ENCODE assay signal across 11 mouse cellular contexts in genomic region chr3:93446756-93447137, GRCm38 (mm10). TPM values are rescaled to one million over a fixed set of nuclear protein-coding genes. Genes with fewer than 3 reads are reported as not detected.
DNase-seq lines count a peak whose midpoint lies in the region; ATAC-seq and TF ChIP-seq lines count a peak whose summit lies in the region.
"Not testable (repeated sequence)": the region's sequence is repeated elsewhere in the genome, so short reads cannot be mapped to it uniquely, and the experiment has no call there.
"Had no signal": no experiment of that assay in that cellular context is flagged by ENCODE, and none has a peak within 500 bp of the region (broad histone marks: within the 10 kb centered on the region; RNA-seq: fewer than 3 reads in every experiment).

No protein-coding gene starts in this region.

- H3K27me3 ChIP-seq in Patski = peaks cover 85% of the 10 kb centered on the region
- peaks cover 31% of the 10 kb centered on the region for H3K27me3 ChIP-seq in embryonic facial prominence, embryonic 12.5 days
- peaks cover 62% of the 10 kb centered on the region for H3K27me3 ChIP-seq in hindbrain, embryonic 13.5 days
- H3K27me3 ChIP-seq in kidney, postnatal 0 days (ENCODE audit: insufficient read depth, low read length) = not testable (repeated sequence)
- peaks cover 73% of the 10 kb centered on the region for H3K27me3 ChIP-seq in liver, embryonic 12.5 days (replicated peaks)
- peaks cover 40% of the 10 kb centered on the region for H3K27me3 ChIP-seq in midbrain, embryonic 11.5 days (ENCODE audit: control insufficient read depth, insufficient read depth, low read length)

- H3K4me2 ChIP-seq in embryonic facial prominence, embryonic 12.5 days (replicated peaks) = peak overlapping the region; percentile 81
- H3K4me2 ChIP-seq in hindbrain, embryonic 13.5 days = peak overlapping the region; percentile 94
- peak overlapping the region; percentile 94 for H3K4me2 ChIP-seq in kidney, postnatal 0 days (ENCODE audit: low read length)
- peak overlapping the region; percentile 70 for H3K4me2 ChIP-seq in liver, embryonic 12.5 days
- H3K4me2 ChIP-seq in midbrain, embryonic 11.5 days = peak overlapping the region; percentile 82

- peaks cover 13% of the 10 kb centered on the region; the same call in 1 of the 2 replicates for H3K4me1 ChIP-seq in embryonic facial prominence, embryonic 12.5 days
- H3K4me1 ChIP-seq in hindbrain, embryonic 13.5 days (replicated peaks) = peaks cover 41% of the 10 kb centered on the region
- H3K4me1 ChIP-seq in kidney, postnatal 0 days (replicated peaks; ENCODE audit: insufficient read depth, low read length); liver, embryonic 12.5 days; midbrain, embryonic 11.5 days (ENCODE audit: control insufficient read depth, insufficient read depth, low read length): not testable (repeated sequence)

- peak overlapping the region; percentile 51 for H3K4me3 ChIP-seq in embryonic facial prominence, embryonic 12.5 days
- peak overlapping the region; percentile 79 for H3K4me3 ChIP-seq in gastrocnemius, adult 2 months
- peak overlapping the region; percentile 62 for H3K4me3 ChIP-seq in hindbrain, embryonic 13.5 days
- peak overlapping the region; percentile 47 for H3K4me3 ChIP-seq in kidney, postnatal 0 days (replicated peaks; ENCODE audit: low read depth, low read length)
- H3K4me3 ChIP-seq in liver, embryonic 12.5 days = peak overlapping the region; percentile 40
- H3K4me3 ChIP-seq in midbrain, embryonic 11.5 days (ENCODE audit: low read depth, low read length) = peak overlapping the region; percentile 53

- not testable (repeated sequence) for H3K9me3 ChIP-seq in embryonic facial prominence, embryonic 12.5 days; hindbrain, embryonic 13.5 days; kidney, postnatal 0 days (replicated peaks; ENCODE audit: low read length); liver, embryonic 12.5 days (replicated peaks); midbrain, embryonic 11.5 days (ENCODE audit: control insufficient read depth, low read length)

- in situ Hi-C loops in Patski (cut with MboI; ENCODE audit: low pct_unique_long_range_greater_than_20kb) = not testable (repeated sequence)

- not testable (repeated sequence) for DNase-seq in Patski (ENCODE audit: low read depth, low spot score); gastrocnemius, adult 2 months; kidney, postnatal 0 days (ENCODE audit: low spot score); midbrain, embryonic 11.5 days (ENCODE audit: low spot score, missing footprints)
- peak; percentile 1 for DNase-seq in ovary, postnatal 10 days (ENCODE audit: low spot score)

- not testable (repeated sequence) for H3K27ac ChIP-seq in embryonic facial prominence, embryonic 12.5 days; gastrocnemius, adult 2 months; hindbrain, embryonic 13.5 days; liver, embryonic 12.5 days; midbrain, embryonic 11.5 days (ENCODE audit: low read depth, low read length)
- peak overlapping the region; percentile 75 for H3K27ac ChIP-seq in kidney, postnatal 0 days

- peak; percentile 0 for ATAC-seq in Patski
- ATAC-seq in embryonic facial prominence, embryonic 12.5 days (ENCODE audit: insufficient number of reproducible peaks, insufficient read depth, low FRiP score, low TSS enrichment); hindbrain, embryonic 13.5 days (ENCODE audit: low FRiP score); kidney, postnatal 0 days (replicated peaks; ENCODE audit: low FRiP score, low read depth); liver, embryonic 12.5 days; midbrain, embryonic 11.5 days (ENCODE audit: low FRiP score): not testable (repeated sequence)

- POLR2A ChIA-PET in Patski (lab: Charles Lee) = interaction anchor here (0.6 kb wide), 1 partner anchor 91 kb away, joined by 4 read pairs; no protein-coding TSS in a partner anchor

- TF ChIP-seq CTCF in Patski (IDR thresholded peaks at IDR 0.05); gastrocnemius, adult 2 months (IDR thresholded peaks at IDR 0.05); kidney, postnatal 0 days (IDR thresholded peaks at IDR 0.05; ENCODE audit: low read depth): not testable (repeated sequence)

- CTCF ChIA-PET in Patski (lab: Charles Lee) = interaction anchor here (1.0 to 5.6 kb wide), 7 partner anchors 38 to 317 kb away, joined by 3 to 53 read pairs (median 4); no protein-coding TSS in a partner anchor

- intact Hi-C loops in gastrocnemius, adult 2 months (cut with DNase I) = not testable (repeated sequence)

- not testable (repeated sequence) for H3K36me3 ChIP-seq in embryonic facial prominence, embryonic 12.5 days; hindbrain, embryonic 13.5 days; kidney, postnatal 0 days (ENCODE audit: insufficient read depth, low read length); liver, embryonic 12.5 days; midbrain, embryonic 11.5 days (ENCODE audit: control insufficient read depth, insufficient read depth, low read length)

- H3K9ac ChIP-seq in embryonic facial prominence, embryonic 12.5 days = 0 out of 2 replicates have a peak overlapping the region, but pooled peaks have one; percentile 30
- peak overlapping the region; percentile 63 for H3K9ac ChIP-seq in hindbrain, embryonic 13.5 days
- H3K9ac ChIP-seq in kidney, postnatal 0 days (ENCODE audit: low read depth, low read length) = peak overlapping the region; percentile 57
- not testable (repeated sequence) for H3K9ac ChIP-seq in liver, embryonic 12.5 days
- peak overlapping the region; percentile 45 for H3K9ac ChIP-seq in midbrain, embryonic 11.5 days (ENCODE audit: low read length)

- WGBS in embryonic facial prominence, embryonic 12.5 days = under 1% methylated on average over 32 of the region's 32 CpGs
- WGBS in hindbrain, embryonic 13.5 days = 1% methylated on average over 32 of the region's 32 CpGs
- under 1% methylated on average over 32 of the region's 32 CpGs for WGBS in kidney, postnatal 0 days
- WGBS in liver, embryonic 12.5 days (ENCODE audit: insufficient replicate concordance) = 1% methylated on average over 32 of the region's 32 CpGs
- 2% methylated on average over 32 of the region's 32 CpGs for whole genome bisulfite sequencing in midbrain, embryonic 11.5 days

RNA-seq across cellular contexts. Expression of gene Tchh, which starts 4.6 kb away (rescaled TPM):
- polyA plus RNA-seq in Patski (2021) = 3.6 TPM
- polyA plus RNA-seq in embryonic facial prominence, embryonic 12.5 days (2016; fragmentation: Nextera tagmentation; extraction: Ambion mirVana) = 0.65 and 0.76 TPM in 2 replicates
- not detected for total RNA-seq in gastrocnemius, adult 2 months (2021)
- 0.95 and 1.2 TPM in 2 replicates for polyA plus RNA-seq in hindbrain, embryonic 13.5 days (2015; fragmentation: Nextera tagmentation; extraction: Ambion mirVana)
- 6.7 and 7.1 TPM in 2 replicates for polyA plus RNA-seq in kidney, postnatal 0 days (2015; fragmentation: Nextera tagmentation; extraction: Ambion mirVana)
- polyA plus RNA-seq in liver, embryonic 12.5 days (2016; fragmentation: Nextera tagmentation; extraction: Ambion mirVana) = 0.11 and 0.16 TPM in 2 replicates
- polyA plus RNA-seq in midbrain, embryonic 11.5 days (2014; fragmentation: Nextera tagmentation; extraction: Ambion mirVana) = 0.44 and 1.1 TPM in 2 replicates
- polyA plus RNA-seq: erythroblast, embryonic 14.5 days had no signal

RNA-seq across cellular contexts. Expression of gene Tchhl1, which starts 21.8 kb away (rescaled TPM):
- polyA plus RNA-seq in Patski (2021) = 0.03 TPM
- polyA plus RNA-seq in embryonic facial prominence, embryonic 12.5 days (2016; fragmentation: Nextera tagmentation; extraction: Ambion mirVana) = not detected in 2 replicates
- total RNA-seq in gastrocnemius, adult 2 months (2021) = not detected
- polyA plus RNA-seq in hindbrain, embryonic 13.5 days (2015; fragmentation: Nextera tagmentation; extraction: Ambion mirVana) = not detected in 2 replicates
- 0.28 and 0.33 TPM in 2 replicates for polyA plus RNA-seq in kidney, postnatal 0 days (2015; fragmentation: Nextera tagmentation; extraction: Ambion mirVana)
- not detected in 2 replicates for polyA plus RNA-seq in liver, embryonic 12.5 days (2016; fragmentation: Nextera tagmentation; extraction: Ambion mirVana)
- polyA plus RNA-seq in midbrain, embryonic 11.5 days (2014; fragmentation: Nextera tagmentation; extraction: Ambion mirVana) = not detected in 2 replicates
- total RNA-seq: adrenal gland, postnatal 10 days; gastrocnemius, postnatal 25 days had no signal
- polyA plus RNA-seq: erythroblast, embryonic 14.5 days had no signal

RNA-seq across cellular contexts. Expression of gene Rptn, which starts 53.2 kb away (rescaled TPM):
- polyA plus RNA-seq in Patski (2021) = not detected
- not detected in 2 replicates for polyA plus RNA-seq in embryonic facial prominence, embryonic 12.5 days (2016; fragmentation: Nextera tagmentation; extraction: Ambion mirVana)
- not detected for total RNA-seq in gastrocnemius, adult 2 months (2021)
- polyA plus RNA-seq in hindbrain, embryonic 13.5 days (2015; fragmentation: Nextera tagmentation; extraction: Ambion mirVana) = not detected in 2 replicates
- 0.04 and 0.05 TPM in 2 replicates for polyA plus RNA-seq in kidney, postnatal 0 days (2015; fragmentation: Nextera tagmentation; extraction: Ambion mirVana)
- polyA plus RNA-seq in liver, embryonic 12.5 days (2016; fragmentation: Nextera tagmentation; extraction: Ambion mirVana) = 0.05 and 0.06 TPM in 2 replicates
- not detected in 2 replicates for polyA plus RNA-seq in midbrain, embryonic 11.5 days (2014; fragmentation: Nextera tagmentation; extraction: Ambion mirVana)
- total RNA-seq: adrenal gland, postnatal 10 days; gastrocnemius, postnatal 25 days had no signal
